Mouse (Mus musculus): ENCODE data around the gene Gdf15.

Gene Gdf15

GRCm38 (mm10) chr8:70584606-70585257 is 47.5 kb downstream of the Gdf15 start:
- DNase-seq (ENCODE audit: low spot score): no peak

- no peak for DNase-seq (ENCODE audit: low spot score)
Measured at GRCm38 (mm10) chr8:70583476-70584387, 48.5 kb downstream of the Gdf15 start.
